Mouse (Mus musculus) cortical plate, adult 2 months (tissue): Measurements from ENCODE around the gene Ccdc146.

ENCODE experiments used
- CTCF ChIP-seq: fragments of 200-500 bp; IDR thresholded peaks from 2 replicates; pipeline ENCODE4 v1.5.1; 2011; ENCODE audit warnings: mild to moderate bottlenecking, control low read depth, low read length; ENCODE audit not compliant: insufficient read depth; ENCODE audit errors: extremely low read depth
- POLR2A ChIP-seq: fragments of 200-500 bp; IDR thresholded peaks from 2 replicates; pipeline ENCODE4 v1.6.1; 2011; ENCODE audit warnings: mild to moderate bottlenecking, low read length, control low read depth; ENCODE audit not compliant: insufficient read depth; ENCODE audit errors: extremely low read depth

DNA sequence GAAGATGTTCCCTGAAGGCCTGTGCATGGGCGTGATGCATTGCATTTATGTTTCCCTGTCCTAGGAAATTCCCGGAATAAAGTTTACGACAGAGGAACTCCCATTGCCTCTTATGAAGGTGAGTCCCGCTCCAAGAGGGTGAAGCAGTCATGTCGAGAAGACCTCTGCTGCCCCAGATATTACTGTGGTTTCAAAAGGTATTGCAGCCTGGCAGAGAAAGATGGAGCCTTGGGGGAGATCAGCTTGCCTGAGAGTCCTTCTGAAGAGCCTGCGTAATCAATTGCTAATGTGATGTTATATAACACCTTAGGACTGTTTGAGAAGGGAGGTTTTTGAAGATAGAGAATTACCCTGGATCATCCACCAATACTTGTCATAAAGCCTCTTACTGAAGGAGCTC, 166.7 kb downstream of the Ccdc146 start:
- TF ChIP-seq CTCF = peak; percentile 25
- no peak for TF ChIP-seq POLR2A
